Mouse (Mus musculus): ENCODE measurements around the gene Lpin1. TPM values are rescaled to one million over a fixed set of nuclear protein-coding genes. Genes with fewer than 3 reads are reported as not detected.

The Lpin1 gene
- total and polyA plus RNA-seq, 3 experiments = 14.1 to 25.9 (median 19.6) TPM

DNA sequence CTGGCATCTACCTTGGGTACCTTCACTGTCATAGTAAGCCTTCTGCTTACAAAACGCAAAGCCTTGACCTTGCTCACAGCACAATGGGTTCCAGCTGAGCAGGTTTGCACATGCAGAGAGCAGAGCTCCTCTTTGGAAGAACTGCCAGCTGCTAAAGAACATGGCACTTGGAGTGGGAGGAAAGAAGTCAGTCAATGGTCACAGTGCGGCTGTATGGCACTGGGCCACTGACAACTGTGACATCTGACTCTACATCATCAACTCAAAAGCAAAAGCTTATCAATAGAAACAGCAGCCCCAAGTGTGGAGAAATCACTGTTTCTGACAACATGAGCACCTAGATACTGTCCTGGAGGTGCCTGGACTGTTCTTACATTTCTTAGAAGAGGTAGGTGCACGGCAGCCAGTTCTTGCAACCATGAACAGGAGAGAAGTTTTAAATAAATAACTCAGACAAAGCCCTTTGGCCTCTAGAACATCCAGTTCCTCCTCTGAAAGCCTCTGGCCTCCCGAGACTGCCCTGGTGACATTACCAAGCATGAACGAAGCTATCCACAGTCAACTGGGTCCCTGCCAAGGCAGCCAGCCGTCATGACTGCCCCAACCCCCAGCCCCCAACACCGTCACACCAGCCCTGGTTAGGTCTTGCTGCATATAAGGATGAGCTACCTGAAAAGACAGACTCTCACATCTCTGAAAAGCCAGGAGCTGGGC lies 19.5 kb upstream of the Lpin1 start:
- Histone ChIP-seq H3K4me1 (ENCODE audit: insufficient read depth, low read depth, low read length) (peaks cover 12% of the 10 kb centered on the region), H3K27me3 (ENCODE audit: insufficient read depth, low read length) (peaks cover 2% of the 10 kb centered on the region; the same call in 1 of the 2 replicates), H3K9me3 (replicated peaks) (no peaks in the 10 kb centered on the region), H3K4me3 (ENCODE audit: low read depth, low read length) (no peak overlapping the region), H3K36me3 (replicated peaks) (no peaks in the 10 kb centered on the region)
- DNase-seq (ENCODE audit: low spot score) = no peak
- TF ChIP-seq CTCF (IDR thresholded peaks at IDR 0.05; ENCODE audit: low read depth, low read length) (no peak), GATA2 (IDR thresholded peaks at IDR 0.05; ENCODE audit: borderline replicate concordance, low read depth, low read length) (no peak), GATA1 (IDR thresholded peaks at IDR 0.05; ENCODE audit: borderline replicate concordance, low read length) (no peak), TAL1 (conservative IDR thresholded peaks at IDR 0.05; ENCODE audit: low read depth, low read length) (no peak), POLR2AphosphoS5 (IDR thresholded peaks at IDR 0.05; ENCODE audit: insufficient replicate concordance, low read depth, low read length) (no peak)
- ATAC-seq (ENCODE audit: extremely low read depth, insufficient number of reproducible peaks, low FRiP score, poor library complexity, severe bottlenecking) = no peak

- H3K4me3 ChIP-seq (ENCODE audit: low read depth, low read length) = no peak overlapping the region
- ATAC-seq (ENCODE audit: extremely low read depth, insufficient number of reproducible peaks, low FRiP score, poor library complexity, severe bottlenecking) = no peak
- H3K9me3 ChIP-seq (replicated peaks) = no peaks in the 10 kb centered on the region
- DNase-seq (ENCODE audit: low spot score) = no peak
- no peak for TF ChIP-seq GATA2 (IDR thresholded peaks at IDR 0.05; ENCODE audit: borderline replicate concordance, low read depth, low read length)
- peaks cover 31% of the 10 kb centered on the region for H3K27me3 ChIP-seq (ENCODE audit: insufficient read depth, low read length)
- H3K36me3 ChIP-seq (replicated peaks) = no peaks in the 10 kb centered on the region
- H3K4me1 ChIP-seq (ENCODE audit: insufficient read depth, low read depth, low read length) = no peaks in the 10 kb centered on the region
Measured at GRCm38 (mm10) chr12:16620230-16620629, 9.5 kb upstream of the Lpin1 start.

GRCm38 (mm10) chr12:16619453-16619852 lies 8.7 kb upstream of the Lpin1 start:
- no peaks in the 10 kb centered on the region for H3K9me3 ChIP-seq (replicated peaks)

GRCm38 (mm10) chr12:16618512-16619274 lies 7.9 kb upstream of the Lpin1 start:
- no peak for DNase-seq (ENCODE audit: low spot score)
- Histone ChIP-seq H3K4me1 (ENCODE audit: insufficient read depth, low read depth, low read length) (no peaks in the 10 kb centered on the region), H3K4me3 (ENCODE audit: low read depth, low read length) (no peak overlapping the region), H3K36me3 (replicated peaks) (no peaks in the 10 kb centered on the region), H3K9me3 (replicated peaks) (no peaks in the 10 kb centered on the region), H3K27me3 (ENCODE audit: insufficient read depth, low read length) (peaks cover 33% of the 10 kb centered on the region)
- no peak for ATAC-seq (ENCODE audit: extremely low read depth, insufficient number of reproducible peaks, low FRiP score, poor library complexity, severe bottlenecking)
- no peak for TF ChIP-seq TAL1 (conservative IDR thresholded peaks at IDR 0.05; ENCODE audit: low read depth, low read length)
- no peak for TF ChIP-seq GATA2 (IDR thresholded peaks at IDR 0.05; ENCODE audit: borderline replicate concordance, low read depth, low read length)
- TF ChIP-seq GATA1 (IDR thresholded peaks at IDR 0.05; ENCODE audit: borderline replicate concordance, low read length) = no peak

More at GRCm38 (mm10) chr12:16619453-16619852, 8.7 kb upstream of the Lpin1 start:
- ATAC-seq (ENCODE audit: extremely low read depth, insufficient number of reproducible peaks, low FRiP score, poor library complexity, severe bottlenecking) (no peak), DNase-seq (ENCODE audit: low spot score) (no peak)
- no peaks in the 10 kb centered on the region for H3K4me1 ChIP-seq (ENCODE audit: insufficient read depth, low read depth, low read length)
- H3K4me3 ChIP-seq (ENCODE audit: low read depth, low read length) = no peak overlapping the region
- H3K36me3 ChIP-seq (replicated peaks) = no peaks in the 10 kb centered on the region
- TF ChIP-seq GATA2 (IDR thresholded peaks at IDR 0.05; ENCODE audit: borderline replicate concordance, low read depth, low read length) (no peak), TAL1 (conservative IDR thresholded peaks at IDR 0.05; ENCODE audit: low read depth, low read length) (no peak), POLR2AphosphoS5 (IDR thresholded peaks at IDR 0.05; ENCODE audit: insufficient replicate concordance, low read depth, low read length) (no peak), CTCF (IDR thresholded peaks at IDR 0.05; ENCODE audit: low read depth, low read length) (no peak), GATA1 (IDR thresholded peaks at IDR 0.05; ENCODE audit: borderline replicate concordance, low read length) (no peak)
- peaks cover 31% of the 10 kb centered on the region for H3K27me3 ChIP-seq (ENCODE audit: insufficient read depth, low read length)

- H3K4me1 ChIP-seq (ENCODE audit: insufficient read depth, low read depth, low read length) = no peaks in the 10 kb centered on the region
- no peaks in the 10 kb centered on the region for H3K9me3 ChIP-seq (replicated peaks)
- DNase-seq (ENCODE audit: low spot score) (no peak), ATAC-seq (ENCODE audit: extremely low read depth, insufficient number of reproducible peaks, low FRiP score, poor library complexity, severe bottlenecking) (no peak)
- TF ChIP-seq GATA1 (IDR thresholded peaks at IDR 0.05; ENCODE audit: borderline replicate concordance, low read length) (no peak), GATA2 (IDR thresholded peaks at IDR 0.05; ENCODE audit: borderline replicate concordance, low read depth, low read length) (no peak), POLR2AphosphoS5 (IDR thresholded peaks at IDR 0.05; ENCODE audit: insufficient replicate concordance, low read depth, low read length) (no peak), CTCF (IDR thresholded peaks at IDR 0.05; ENCODE audit: low read depth, low read length) (no peak), TAL1 (conservative IDR thresholded peaks at IDR 0.05; ENCODE audit: low read depth, low read length) (no peak)
- no peaks in the 10 kb centered on the region for H3K36me3 ChIP-seq (replicated peaks)
- no peak overlapping the region for H3K4me3 ChIP-seq (ENCODE audit: low read depth, low read length)
- peaks cover 44% of the 10 kb centered on the region for H3K27me3 ChIP-seq (ENCODE audit: insufficient read depth, low read length)
Measured at GRCm38 (mm10) chr12:16615738-16616137, 5.0 kb upstream of the Lpin1 start.

- H3K36me3 ChIP-seq (replicated peaks) = no peaks in the 10 kb centered on the region
- DNase-seq (ENCODE audit: low spot score) (no peak), ATAC-seq (ENCODE audit: extremely low read depth, insufficient number of reproducible peaks, low FRiP score, poor library complexity, severe bottlenecking) (no peak)
- TF ChIP-seq GATA1 (IDR thresholded peaks at IDR 0.05; ENCODE audit: borderline replicate concordance, low read length) (no peak), CTCF (IDR thresholded peaks at IDR 0.05; ENCODE audit: low read depth, low read length) (no peak), POLR2AphosphoS5 (IDR thresholded peaks at IDR 0.05; ENCODE audit: insufficient replicate concordance, low read depth, low read length) (no peak), GATA2 (IDR thresholded peaks at IDR 0.05; ENCODE audit: borderline replicate concordance, low read depth, low read length) (no peak), TAL1 (conservative IDR thresholded peaks at IDR 0.05; ENCODE audit: low read depth, low read length) (no peak)
- H3K4me1 ChIP-seq (ENCODE audit: insufficient read depth, low read depth, low read length) = no peaks in the 10 kb centered on the region
- no peak overlapping the region for H3K4me3 ChIP-seq (ENCODE audit: low read depth, low read length)
- no peaks in the 10 kb centered on the region for H3K9me3 ChIP-seq (replicated peaks)
- H3K27me3 ChIP-seq (ENCODE audit: insufficient read depth, low read length) = peaks cover 43% of the 10 kb centered on the region
Measured at GRCm38 (mm10) chr12:16614556-16614955, 3.8 kb upstream of the Lpin1 start.

All from G1E (cell line).